7 mouse cellular contexts compared by ENCODE assay signal in genomic region chr11:88145214-88146006, GRCm38 (mm10). TPM values are rescaled to one million over a fixed set of nuclear protein-coding genes. Genes with fewer than 3 reads are reported as not detected.
A peak's percentile ranks its signal among the peaks of the same experiment; 100 is the strongest.
DNase-seq lines count a peak whose midpoint lies in the region; ATAC-seq lines count a peak whose summit lies in the region.

No protein-coding gene starts in this region.

- WGBS in hindbrain, embryonic 13.5 days: 86% methylated on average over 13 of the region's 13 CpGs

- peak overlapping the region; percentile 78 for H3K27ac ChIP-seq in hindbrain, embryonic 13.5 days

- no peak overlapping the region for H3K4me2 ChIP-seq in hindbrain, embryonic 13.5 days

- H3K4me1 ChIP-seq in hindbrain, embryonic 13.5 days (replicated peaks): peaks cover 69% of the 10 kb centered on the region

- no peaks in the 10 kb centered on the region for H3K27me3 ChIP-seq in hindbrain, embryonic 13.5 days

- H3K9me3 ChIP-seq in hindbrain, embryonic 13.5 days: no peaks in the 10 kb centered on the region

- no peak for ATAC-seq in hindbrain, embryonic 13.5 days (ENCODE audit: low FRiP score)

- H3K36me3 ChIP-seq in hindbrain, embryonic 13.5 days: no peaks in the 10 kb centered on the region

- no peak overlapping the region for H3K4me3 ChIP-seq in hindbrain, embryonic 13.5 days

- no peak overlapping the region for H3K9ac ChIP-seq in hindbrain, embryonic 13.5 days

- DNase-seq in spleen, adult 12 weeks (ENCODE audit: low spot score): peak; percentile 49
- DNase-seq in spleen, postnatal 14 days (ENCODE audit: low spot score in 2 of 2): no peak
- DNase-seq in lung, postnatal 36 days: peak; percentile 79
- DNase-seq in cerebellum, postnatal 25 days: no peak
- DNase-seq in embryo, embryonic 9.5 days (ENCODE audit: extremely low spot score): no peak
- DNase-seq in frontal cortex, adult 2 months (ENCODE audit: extremely low spot score in 1 of 2, low spot score in 1 of 2): no peak

RNA-seq across cellular contexts. Expression of gene Cuedc1, which starts 47.6 kb away (rescaled TPM):
- 46.4 and 49.5 TPM in 2 replicates for polyA plus RNA-seq in hindbrain, embryonic 13.5 days (2015; fragmentation: Nextera tagmentation; extraction: Ambion mirVana)
- polyA plus RNA-seq in frontal cortex, adult 2 months (2012; rRNA removed): 28.0 and 32.7 TPM in 2 replicates

RNA-seq across cellular contexts. Expression of gene Mrps23, which starts 58.8 kb away (rescaled TPM):
- polyA plus RNA-seq in hindbrain, embryonic 13.5 days (2015; fragmentation: Nextera tagmentation; extraction: Ambion mirVana): 71.1 TPM in 2 replicates
- polyA plus RNA-seq in frontal cortex, adult 2 months (2012; rRNA removed): 71.1 and 76.6 TPM in 2 replicates

Comparison
In these comparisons a context has a peak if more than half of its experiments do, and no peak if none do; other contexts are left out.
1. DNase-seq: peak in spleen, adult 12 weeks (single experiment) and lung, postnatal 36 days (single experiment); none in spleen, postnatal 14 days (0 of 2), cerebellum, postnatal 25 days (0 of 2), embryo, embryonic 9.5 days (single experiment) and frontal cortex, adult 2 months (0 of 2).